Mouse (Mus musculus): ENCODE measurements at regions not wholly inside any gene's neighbourhood (a gene's known extent, or its start where the extent isn't known, plus 50 kb on each side); places are given as distances from the start of the nearest gene placed in this dataset.

- TF ChIP-seq CTCF (IDR thresholded peaks at IDR 0.05; ENCODE audit: low read depth, low read length) (no peak), POLR2A (IDR thresholded peaks at IDR 0.05; ENCODE audit: extremely low read depth, insufficient read depth, low read length) (no peak)
Observed at GRCm38 (mm10) chr7:145007216-145007615, 67.5 kb upstream of the Ccnd1 start.

Data from liver, adult 2 months (tissue).